Mouse (Mus musculus) hematopoietic stem cell, adult 5-6 weeks (primary cell): ENCODE measurements around the gene Tesc. TPM values are rescaled to one million over a fixed set of nuclear protein-coding genes. Genes with fewer than 3 reads are reported as not detected.
A peak's percentile ranks its signal among the peaks of the same experiment; 100 is the strongest.

Experiments used
- ATAC-seq, 2 experiments: fragments of 125-278 bp in 1 of 2; replicated peaks in 1 of 2; 2 replicates each; pipeline ENCODE4 v1.8.0; 2016 to 2017; ENCODE audit warnings: inconsistent platforms in 2 of 2, mild to moderate bottlenecking in 2 of 2, moderate number of reproducible peaks in 2 of 2, low read depth in 1 of 2, moderate TSS enrichment in 1 of 2; ENCODE audit not compliant: low FRiP score in 2 of 2, poor library complexity in 2 of 2, severe bottlenecking in 2 of 2, insufficient read depth in 1 of 2, low TSS enrichment in 1 of 2
- total RNA-seq: library from RNA; stranded (forward); fragments of 172-1452, 232-1000 nt; gene quantifications from 2 replicates; pipeline ENCODE4 v1.2.3, GENCODE M21; 2017

Gene Tesc
- 1.0 TPM in 1 of 2 replicates, not detected in the other for total RNA-seq

DNA sequence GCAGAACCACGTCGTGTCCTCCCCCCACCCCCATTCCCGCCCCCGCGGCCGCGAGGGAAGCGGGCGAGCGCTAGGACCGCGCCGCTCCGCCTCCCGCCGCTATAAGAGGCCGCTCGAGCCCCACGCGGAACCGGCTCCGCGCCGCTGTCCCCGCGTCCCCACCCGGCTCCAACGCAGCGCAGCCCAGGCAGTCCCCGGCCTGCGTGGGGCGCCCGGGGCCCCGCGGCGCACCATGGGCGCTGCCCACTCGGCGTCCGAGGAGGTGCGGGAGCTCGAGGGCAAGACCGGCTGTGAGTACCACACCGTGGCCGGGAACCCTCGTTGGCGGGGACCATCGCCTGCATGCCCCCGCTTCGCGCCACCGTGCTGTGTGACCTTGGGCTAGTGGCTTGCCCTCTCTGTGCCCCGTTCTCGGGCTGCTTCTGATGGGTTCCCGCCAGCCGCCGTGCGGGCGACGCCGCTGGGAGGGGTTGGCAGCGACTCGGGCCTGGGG, at the start of gene Tesc:
Gene Tesc (plus strand): TSS at position 46 of the 493 bp plus-strand sequence.
- ATAC-seq: no peak

DNA sequence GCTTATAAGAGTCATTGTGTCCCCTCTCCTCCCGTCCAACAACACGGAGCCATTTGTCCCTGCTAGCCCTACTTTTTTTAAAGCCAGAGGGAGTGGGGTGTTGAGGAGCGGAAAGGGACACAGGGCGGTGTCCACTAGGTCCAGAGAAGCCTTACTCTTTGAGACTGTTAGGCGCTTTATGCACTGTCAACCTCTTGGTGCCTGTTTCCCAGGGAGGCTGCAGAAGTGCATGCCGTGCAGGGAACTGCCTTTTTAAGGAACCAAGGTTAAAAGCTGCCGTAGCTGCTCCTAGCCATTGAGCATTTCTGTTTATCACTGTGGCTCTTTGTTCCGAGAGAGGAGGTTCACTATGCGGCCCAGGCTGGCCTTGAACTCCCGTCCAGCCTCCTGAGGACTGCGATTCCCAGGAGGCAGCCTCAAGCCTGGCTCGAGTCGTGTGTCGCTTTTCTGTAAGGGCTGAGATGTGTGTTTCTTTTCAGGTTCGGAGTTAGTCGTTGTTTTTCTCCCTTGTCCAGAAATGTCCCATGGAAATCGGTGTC, 49.3 kb upstream of the Tesc start:
- ATAC-seq: no peak

DNA sequence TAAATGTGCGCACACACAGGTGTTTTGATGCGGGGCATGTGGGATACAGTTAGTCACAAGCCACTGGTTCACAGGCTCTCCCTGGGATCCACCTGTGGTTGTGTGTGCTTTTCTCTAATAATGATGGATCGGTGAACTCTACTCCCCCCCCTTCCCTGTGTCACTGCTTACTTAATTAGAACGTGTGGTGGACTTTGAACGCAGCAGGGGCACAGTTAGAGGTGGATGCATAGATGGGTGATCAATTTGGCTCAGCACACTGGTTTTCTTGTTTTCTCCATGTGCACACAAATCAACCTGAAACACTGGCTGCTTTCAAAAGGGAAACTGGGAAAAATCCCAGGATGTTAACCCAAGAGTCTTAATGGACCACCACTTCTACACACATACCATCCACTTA, 48.5 kb upstream of the Tesc start:
- ATAC-seq: no peak

GRCm38 (mm10) chr5:117980921-117981320, 46.6 kb upstream of the Tesc start:
- no peak for ATAC-seq

- no peak for ATAC-seq
Measured at GRCm38 (mm10) chr5:117981943-117982342, 45.6 kb upstream of the Tesc start.

DNA sequence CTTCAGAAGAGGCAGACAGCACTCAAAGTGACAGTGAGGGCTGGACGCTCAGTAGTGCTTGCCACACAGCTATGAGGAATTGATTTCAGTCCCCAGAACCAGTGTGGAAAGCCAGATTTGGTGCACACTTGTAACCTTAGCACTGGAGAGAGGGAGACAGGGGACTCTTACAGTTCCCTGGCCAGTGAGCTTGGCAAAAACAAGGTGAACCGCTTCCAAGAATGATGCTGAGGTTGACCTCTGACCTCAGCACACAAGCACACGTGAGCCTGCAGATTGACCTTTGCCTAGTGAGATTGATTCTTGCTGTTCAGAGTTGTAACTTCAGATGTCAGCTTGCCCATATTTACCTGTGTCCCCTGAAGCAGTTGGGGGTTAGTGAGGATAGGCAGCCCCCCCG, 41.2 kb upstream of the Tesc start:
- no peak for ATAC-seq

DNA sequence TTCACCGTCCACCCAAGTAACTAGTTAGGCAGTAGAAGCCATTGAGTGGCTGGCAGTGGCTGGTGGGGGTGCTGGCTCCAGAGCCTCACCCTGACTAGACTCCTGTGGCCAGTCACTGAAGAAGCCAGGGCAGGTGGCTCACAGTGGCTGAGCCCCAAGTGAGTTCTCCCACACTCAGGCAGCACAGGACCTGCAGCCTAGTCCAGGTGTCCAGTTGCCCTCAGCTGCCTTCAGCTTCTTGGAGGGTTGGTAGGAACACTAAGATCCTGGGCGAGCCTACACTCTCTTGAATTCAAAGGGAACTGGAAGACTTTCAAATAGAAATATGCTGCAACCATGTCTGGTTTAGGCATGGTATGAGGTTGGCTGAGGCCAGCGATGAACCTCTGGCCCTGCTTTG, 39.7 kb upstream of the Tesc start:
- ATAC-seq: no peak

DNA sequence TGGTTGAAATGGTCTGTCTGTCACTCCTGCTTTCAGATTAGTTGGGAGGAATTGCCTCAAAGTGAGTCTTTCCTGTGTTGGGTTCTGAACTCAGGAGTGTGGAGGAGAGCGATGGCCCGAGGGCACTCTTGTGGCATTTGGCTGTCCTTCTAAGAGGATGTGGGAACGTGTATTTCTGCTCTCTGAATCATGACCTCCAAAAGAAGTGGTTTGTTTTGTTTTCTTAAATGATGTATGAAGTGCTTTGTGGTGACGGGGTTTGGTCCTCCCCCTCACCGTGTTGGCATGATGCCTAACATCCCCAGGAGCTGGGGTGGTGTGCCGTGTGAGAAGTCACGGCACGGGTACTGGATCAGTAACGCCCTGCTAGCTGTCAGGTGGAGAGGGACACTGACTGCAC, 39.2 kb upstream of the Tesc start:
- no peak for ATAC-seq

DNA sequence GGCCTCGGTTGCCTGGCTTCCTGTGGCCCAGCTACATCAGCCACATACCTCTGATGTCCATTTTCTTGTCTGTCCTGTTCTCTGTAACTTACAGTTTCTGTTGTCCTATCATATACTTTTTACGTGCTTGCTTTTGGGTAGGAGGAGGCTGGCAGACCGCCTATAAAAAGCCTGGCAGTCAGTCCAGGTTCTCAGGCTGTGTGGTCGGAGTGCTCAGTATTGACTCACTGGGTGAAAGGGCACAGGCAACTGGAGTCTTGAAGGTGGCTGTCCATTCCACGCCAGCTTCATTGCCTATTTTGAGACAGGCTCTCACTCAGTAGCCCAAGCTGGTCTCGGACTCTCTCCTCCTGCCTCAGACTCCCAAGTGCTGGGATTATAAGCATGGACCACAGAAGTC, 37.8 kb upstream of the Tesc start:
- no peak for ATAC-seq

GRCm38 (mm10) chr5:117990957-117991356, 36.6 kb upstream of the Tesc start:
- ATAC-seq: no peak

DNA sequence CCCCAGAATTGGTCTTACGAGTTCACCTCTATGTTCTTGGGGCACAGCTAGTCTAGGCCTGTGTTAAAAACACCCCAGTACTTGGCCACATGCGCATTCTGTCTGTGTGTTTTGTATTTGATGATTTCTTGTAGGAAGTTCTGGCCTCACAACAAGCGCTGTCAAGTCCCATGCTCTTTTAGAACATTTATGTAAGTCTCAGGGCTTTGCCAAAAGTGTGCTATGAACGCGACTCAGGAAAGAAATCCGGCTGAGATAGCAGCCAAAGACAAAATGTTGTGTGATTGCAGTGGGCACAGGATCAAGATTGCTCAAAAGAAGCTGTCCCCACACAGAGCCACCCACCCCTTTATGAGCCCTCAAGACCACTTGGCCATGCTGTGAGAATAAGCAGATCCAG, 34.0 kb upstream of the Tesc start:
- no peak for ATAC-seq

DNA sequence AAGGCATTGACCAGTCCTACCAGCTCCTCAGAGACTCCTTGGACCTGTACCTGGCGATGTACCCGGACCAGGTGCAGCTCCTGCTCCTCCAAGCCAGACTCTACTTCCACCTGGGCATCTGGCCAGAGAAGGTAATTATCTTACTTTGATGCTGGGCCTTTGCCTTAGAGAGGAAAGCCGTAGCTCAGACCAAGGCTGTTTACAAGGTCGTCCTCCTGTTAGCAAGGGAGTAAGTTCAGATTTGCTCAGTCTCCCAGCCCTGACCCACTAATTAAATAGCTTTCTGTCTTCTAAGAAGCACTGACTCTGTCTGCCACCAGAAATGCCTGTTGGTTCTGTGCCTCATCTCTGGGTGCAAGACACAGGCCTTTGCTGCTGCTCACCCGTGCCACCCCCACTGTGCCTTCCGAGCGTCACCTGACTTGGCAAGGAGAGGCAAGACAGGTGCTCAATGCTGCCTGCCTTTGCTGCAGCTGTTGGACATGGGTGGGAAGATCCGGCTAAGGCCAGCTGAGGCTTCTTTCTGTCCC, 32.1 kb upstream of the Tesc start:
- no peak for ATAC-seq

- no peak for ATAC-seq
Measured at GRCm38 (mm10) chr5:117995911-117996310, 31.6 kb upstream of the Tesc start.

DNA sequence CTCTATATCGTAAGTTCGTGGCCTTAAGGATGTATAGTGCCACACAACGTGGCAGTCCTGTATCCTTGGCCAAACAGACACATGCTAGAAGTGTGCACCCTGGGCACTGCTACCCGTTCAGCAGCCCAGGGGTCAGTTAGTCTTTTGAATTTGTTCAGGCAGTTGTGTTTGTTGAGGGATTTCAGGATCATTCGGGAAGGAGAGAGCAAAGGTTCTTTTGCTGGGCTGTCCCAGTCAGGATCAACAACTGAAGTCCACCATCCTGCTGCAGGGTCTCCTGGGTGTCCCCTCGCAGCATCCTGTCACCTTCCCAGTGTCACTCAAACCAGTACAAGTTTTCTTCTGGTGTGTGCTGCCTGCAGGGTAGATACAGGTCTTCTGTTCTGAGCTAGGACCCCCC, 31.0 kb upstream of the Tesc start:
- no peak for ATAC-seq

- ATAC-seq: no peak
Measured at GRCm38 (mm10) chr5:117997434-117997970, 30.0 kb upstream of the Tesc start.

- ATAC-seq: no peak
Measured at GRCm38 (mm10) chr5:117999061-117999460, 28.5 kb upstream of the Tesc start.

DNA sequence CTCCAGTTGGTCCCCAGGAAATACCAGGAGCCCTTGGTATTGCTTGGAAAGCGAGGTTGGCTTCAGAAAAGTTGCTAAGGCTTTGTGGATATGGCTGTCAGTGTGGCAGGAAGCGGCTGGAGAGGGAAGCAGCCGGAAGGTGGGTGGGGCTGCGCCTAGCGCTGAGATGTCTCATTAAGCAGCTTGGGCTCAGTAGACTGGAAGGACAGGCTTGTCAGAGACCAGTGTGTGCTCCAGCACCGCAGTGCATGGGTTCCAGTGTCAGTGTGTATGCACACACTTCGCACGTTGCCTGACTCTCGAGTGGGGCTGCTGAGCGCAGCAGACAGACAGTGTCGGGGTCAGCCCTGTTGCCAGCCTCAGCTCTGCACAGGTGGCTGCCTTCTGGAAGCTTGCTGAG, 28.0 kb upstream of the Tesc start:
- no peak for ATAC-seq

GRCm38 (mm10) chr5:118002059-118002458, 25.5 kb upstream of the Tesc start:
- ATAC-seq: peak; percentile 35 to 59; a peak in 3 of 4 replicates

GRCm38 (mm10) chr5:118004619-118005018, 22.9 kb upstream of the Tesc start:
- no peak; a peak in 1 of 4 replicates for ATAC-seq
